Mouse (Mus musculus): ENCODE results near the gene Sgsm1.

The Sgsm1 gene

GRCm38 (mm10) chr5:113193762-113194161, 116.8 kb downstream of the Sgsm1 start:
- DNase-seq (ENCODE audit: low read depth, low spot score), result no peak

Measured in embryo, embryonic 11.5 days (tissue).